Mouse (Mus musculus) bone marrow macrophage, adult 2 months (primary cell): ENCODE results near the gene Nav2. TPM values are rescaled to one million over a fixed set of nuclear protein-coding genes. Genes with fewer than 3 reads are reported as not detected.
A peak's percentile ranks its signal among the peaks of the same experiment; 100 is the strongest.

ENCODE experiments used
- H3K27ac ChIP-seq: 2 replicates; pipeline ENCODE4 v1.5.1; 2012; ENCODE audit warnings: low read depth, low read length; ENCODE audit not compliant: insufficient read depth
- H3K4me1 ChIP-seq: 2 replicates; pipeline ENCODE4 v1.6.1; 2012; ENCODE audit warnings: low read length; ENCODE audit not compliant: control insufficient read depth, insufficient read depth
- H3K4me3 ChIP-seq: 2 replicates; pipeline ENCODE4 v1.5.1; 2012; ENCODE audit warnings: mild to moderate bottlenecking, low read length, moderate library complexity; ENCODE audit not compliant: insufficient read depth
- CTCF ChIP-seq: IDR thresholded peaks from 2 replicates; pipeline ENCODE4 v1.5.1; 2012; ENCODE audit warnings: low read depth, mild to moderate bottlenecking, low read length, moderate library complexity
- POLR2A ChIP-seq: IDR thresholded peaks from 2 replicates; pipeline ENCODE4 v1.6.1; 2012; ENCODE audit warnings: mild to moderate bottlenecking, low read depth, low read length, borderline replicate concordance
- polyA plus RNA-seq: library from polyadenylated mRNA; stranded (reverse); fragments of >200 nt; gene quantifications from 2 replicates; pipeline ENCODE4 v1.2.4, GENCODE M21; 2012; ENCODE audit not compliant: missing spikeins, insufficient read depth, insufficient read length

Nav2 gene
- polyA plus RNA-seq, 1 experiment, result 22.2 TPM

- TF ChIP-seq CTCF (no peak), POLR2A (no peak)
- no peak overlapping the region for H3K27ac ChIP-seq
- no peak overlapping the region for H3K4me3 ChIP-seq
- H3K4me1 ChIP-seq, result peaks cover 7% of the 10 kb centered on the region; the same call in 1 of the 2 replicates
Measured at GRCm38 (mm10) chr7:49232969-49233368, 324.5 kb downstream of the Nav2 start.

GRCm38 (mm10) chr7:49234288-49234687, 325.8 kb downstream of the Nav2 start:
- Histone ChIP-seq H3K4me1 (peaks cover 5% of the 10 kb centered on the region; the same call in 1 of the 2 replicates), H3K4me3 (no peak overlapping the region), H3K27ac (no peak overlapping the region)
- TF ChIP-seq POLR2A (no peak), CTCF (no peak)

- no peak overlapping the region for H3K27ac ChIP-seq
- H3K4me1 ChIP-seq, result no peaks in the 10 kb centered on the region
- TF ChIP-seq CTCF (no peak), POLR2A (no peak)
- no peak overlapping the region for H3K4me3 ChIP-seq
Measured at GRCm38 (mm10) chr7:49235271-49235681, 326.8 kb downstream of the Nav2 start.

GRCm38 (mm10) chr7:49235821-49236220, 327.3 kb downstream of the Nav2 start:
- H3K27ac ChIP-seq, result no peak overlapping the region
- TF ChIP-seq CTCF (no peak), POLR2A (no peak)
- no peaks in the 10 kb centered on the region for H3K4me1 ChIP-seq
- H3K4me3 ChIP-seq, result no peak overlapping the region

GRCm38 (mm10) chr7:49240461-49240860, 331.9 kb downstream of the Nav2 start:
- Histone ChIP-seq H3K4me3 (no peak overlapping the region), H3K27ac (no peak overlapping the region), H3K4me1 (0 out of 2 replicates have a peak, but pooled peaks cover 3% of the 10 kb centered on the region)
- no peak for TF ChIP-seq POLR2A
- TF ChIP-seq CTCF, result no peak

- H3K4me3 ChIP-seq, result no peak overlapping the region
- no peak overlapping the region for H3K27ac ChIP-seq
- TF ChIP-seq POLR2A, result no peak
- no peak for TF ChIP-seq CTCF
- 0 out of 2 replicates have a peak, but pooled peaks cover 3% of the 10 kb centered on the region for H3K4me1 ChIP-seq
Measured at GRCm38 (mm10) chr7:49241229-49241751, 332.8 kb downstream of the Nav2 start.

- TF ChIP-seq CTCF, result no peak
- TF ChIP-seq POLR2A, result no peak
- Histone ChIP-seq H3K4me3 (no peak overlapping the region), H3K4me1 (0 out of 2 replicates have a peak, but pooled peaks cover 3% of the 10 kb centered on the region)
Measured at GRCm38 (mm10) chr7:49242261-49242660, 333.7 kb downstream of the Nav2 start.

GRCm38 (mm10) chr7:49243079-49243478, 334.6 kb downstream of the Nav2 start:
- TF ChIP-seq CTCF (no peak), POLR2A (no peak)
- Histone ChIP-seq H3K4me1 (0 out of 2 replicates have a peak, but pooled peaks cover 3% of the 10 kb centered on the region), H3K4me3 (no peak overlapping the region), H3K27ac (no peak overlapping the region)

More at GRCm38 (mm10) chr7:49242261-49242660, 333.7 kb downstream of the Nav2 start:
- H3K27ac ChIP-seq, result no peak overlapping the region

GRCm38 (mm10) chr7:49245537-49246239, 337.2 kb downstream of the Nav2 start:
- TF ChIP-seq CTCF (no peak), POLR2A (no peak; the same call in 1 of the 2 replicates)

GRCm38 (mm10) chr7:49246240-49246578, 337.7 kb downstream of the Nav2 start:
- Histone ChIP-seq H3K4me1 (peaks cover 23% of the 10 kb centered on the region), H3K4me3 (peak overlapping the region; percentile 90), H3K27ac (peak overlapping the region; percentile 69)
- TF ChIP-seq CTCF (no peak), POLR2A (no peak)

More at GRCm38 (mm10) chr7:49245537-49246239, 337.2 kb downstream of the Nav2 start:
- H3K4me1 ChIP-seq, result peaks cover 21% of the 10 kb centered on the region
- peak overlapping the region; percentile 69 for H3K27ac ChIP-seq
- H3K4me3 ChIP-seq, result peak overlapping the region; percentile 90
